Mouse (Mus musculus): Measurements from ENCODE around the gene Arsg.
A peak's percentile ranks its signal among the peaks of the same experiment; 100 is the strongest.

The Arsg gene

DNA sequence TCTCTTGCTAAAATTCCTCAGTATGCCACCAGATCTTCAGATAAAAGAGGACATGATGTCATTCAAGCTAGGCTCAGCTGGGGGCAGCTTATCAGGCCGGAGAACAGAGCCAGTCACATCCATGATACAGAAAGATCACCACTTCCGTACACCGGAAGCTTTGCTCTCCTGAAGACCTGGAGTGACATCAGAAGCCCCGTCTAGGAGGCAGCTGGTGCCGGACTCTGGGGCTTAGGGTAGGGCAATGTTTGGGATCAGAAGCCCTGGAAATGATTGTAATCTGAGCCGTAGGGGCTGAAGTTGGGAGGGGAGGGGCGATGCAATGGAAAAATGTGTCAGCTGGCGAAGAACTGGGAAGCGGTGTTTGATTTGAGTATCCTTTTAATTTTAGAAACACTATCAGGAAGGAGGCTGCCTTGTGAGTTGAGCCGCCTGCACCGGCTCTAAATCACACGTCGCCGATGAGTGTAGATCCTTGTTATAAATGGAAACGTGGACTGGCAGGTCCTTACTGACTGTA, 149.4 kb downstream of the Arsg start:
- peak; percentile 29 for DNase-seq (ENCODE audit: low spot score)
